Mouse (Mus musculus) G1E (cell line): ENCODE data around the gene Psd. TPM values are rescaled to one million over a fixed set of nuclear protein-coding genes. Genes with fewer than 3 reads are reported as not detected.

Experiments
- ATAC-seq: 2 replicates; pipeline ENCODE4 v1.8.0; 2016; ENCODE audit warnings: mild to moderate bottlenecking; ENCODE audit not compliant: insufficient number of reproducible peaks, poor library complexity, low FRiP score, severe bottlenecking; ENCODE audit errors: extremely low read depth
- DNase-seq: peaks from one replicate; pipeline ENCODE4 v3.0.0; 2012; ENCODE audit warnings: low spot score
- H3K27me3 ChIP-seq: 2 replicates; pipeline ENCODE4 v1.6.1; 2012; ENCODE audit warnings: mild to moderate bottlenecking, low read length, inconsistent platforms; ENCODE audit not compliant: insufficient read depth
- H3K36me3 ChIP-seq: replicated peaks from 2 replicates; pipeline ENCODE3; 2012; ENCODE audit warnings: mild to moderate bottlenecking, inconsistent platforms
- H3K4me1 ChIP-seq: 2 replicates; pipeline ENCODE4 v1.6.1; 2012; ENCODE audit warnings: low read depth, low read length, inconsistent platforms, mixed read lengths; ENCODE audit not compliant: insufficient read depth
- H3K4me3 ChIP-seq: 2 replicates; pipeline ENCODE4 v1.5.1; 2012; ENCODE audit warnings: low read depth, mild to moderate bottlenecking, inconsistent platforms, low read length, moderate library complexity, mixed read lengths
- H3K9me3 ChIP-seq: replicated peaks from 2 replicates; pipeline ENCODE4 v1.6.1; 2012; ENCODE audit warnings: inconsistent platforms
- CTCF ChIP-seq: IDR thresholded peaks from 2 replicates; pipeline ENCODE4 v1.5.1; 2012; ENCODE audit warnings: low read depth, low read length, inconsistent platforms, mixed read lengths
- GATA1 ChIP-seq: IDR thresholded peaks from 2 replicates; pipeline ENCODE4 v1.6.1; 2012; ENCODE audit warnings: borderline replicate concordance, low read length, inconsistent platforms, mixed read lengths
- GATA2 ChIP-seq: IDR thresholded peaks from 2 replicates; pipeline ENCODE4 v1.6.1; 2012; ENCODE audit warnings: low read depth, low read length, inconsistent platforms, borderline replicate concordance
- POLR2AphosphoS5 ChIP-seq: IDR thresholded peaks from 2 replicates; pipeline ENCODE4 v1.6.1; 2012; ENCODE audit warnings: low read depth, low read length, inconsistent platforms; ENCODE audit not compliant: insufficient replicate concordance
- TAL1 ChIP-seq: conservative IDR thresholded peaks from 2 replicates; pipeline ENCODE4 v1.6.1; 2012; ENCODE audit warnings: low read depth, low read length, inconsistent platforms, mixed read lengths
- polyA plus RNA-seq: library from polyadenylated mRNA; stranded (reverse); fragments of >175 nt; gene quantifications from 2 replicates; pipeline ENCODE4 v1.2.3, GENCODE M21; 2012
- total RNA-seq, 2 experiments: library from RNA; stranded (forward) in 1 of 2; stranded (reverse) in 1 of 2; fragments of 200-1000 nt in 1 of 2; fragments of >200 nt in 1 of 2; fragmentation: Nextera tagmentation in 1 of 2; gene quantifications; 2 replicates each; pipeline ENCODE4 v1.2.3; 2014 to 2017

Gene Psd
- total and polyA plus RNA-seq, 3 experiments = 0.41 to 1.1 TPM; not detected in 1

GRCm38 (mm10) chr19:46285631-46286030, 41.3 kb downstream of the Psd start:
- ATAC-seq (no peak), DNase-seq (no peak)
- H3K4me3 ChIP-seq = no peak overlapping the region
- peaks cover 57% of the 10 kb centered on the region for H3K36me3 ChIP-seq
- H3K4me1 ChIP-seq = no peaks in the 10 kb centered on the region
- TF ChIP-seq TAL1 = no peak
- no peak for TF ChIP-seq CTCF
- TF ChIP-seq GATA2 = no peak
- no peak for TF ChIP-seq POLR2AphosphoS5
- TF ChIP-seq GATA1 = no peak
- no peaks in the 10 kb centered on the region for H3K9me3 ChIP-seq
- H3K27me3 ChIP-seq = peaks cover 2% of the 10 kb centered on the region; the same call in 1 of the 2 replicates

- Histone ChIP-seq H3K36me3 (peaks cover 66% of the 10 kb centered on the region), H3K9me3 (no peaks in the 10 kb centered on the region), H3K4me1 (no peaks in the 10 kb centered on the region), H3K4me3 (no peak overlapping the region), H3K27me3 (peaks cover under 1% of the 10 kb centered on the region; the same call in 1 of the 2 replicates)
- ATAC-seq (no peak), DNase-seq (no peak)
- TF ChIP-seq TAL1 (no peak), POLR2AphosphoS5 (no peak), CTCF (no peak), GATA1 (no peak), GATA2 (no peak)
These were observed 42.3 kb downstream of the Psd start for GRCm38 (mm10) chr19:46284686-46285085.

GRCm38 (mm10) chr19:46282081-46282849, 44.7 kb downstream of the Psd start:
- DNase-seq (no peak), ATAC-seq (no peak)
- H3K4me1 ChIP-seq = no peaks in the 10 kb centered on the region
- H3K4me3 ChIP-seq = no peak overlapping the region
- H3K9me3 ChIP-seq = no peaks in the 10 kb centered on the region
- no peaks in the 10 kb centered on the region for H3K27me3 ChIP-seq
- TF ChIP-seq GATA1 (no peak), CTCF (no peak), POLR2AphosphoS5 (no peak), TAL1 (no peak), GATA2 (no peak)
- peaks cover 82% of the 10 kb centered on the region for H3K36me3 ChIP-seq

GRCm38 (mm10) chr19:46275307-46275706, 51.6 kb downstream of the Psd start:
- TF ChIP-seq POLR2AphosphoS5 = no peak
- TF ChIP-seq CTCF = 0 out of 2 replicates have a peak, but pooled peaks have one; percentile 16
- DNase-seq (no peak), ATAC-seq (no peak)
- Histone ChIP-seq H3K4me3 (no peak overlapping the region), H3K27me3 (no peaks in the 10 kb centered on the region), H3K9me3 (no peaks in the 10 kb centered on the region), H3K4me1 (no peaks in the 10 kb centered on the region), H3K36me3 (peaks cover 71% of the 10 kb centered on the region)

GRCm38 (mm10) chr19:46264762-46265161, 62.2 kb downstream of the Psd start:
- no peak for DNase-seq
- Histone ChIP-seq H3K9me3 (no peaks in the 10 kb centered on the region), H3K4me1 (no peaks in the 10 kb centered on the region), H3K4me3 (no peak overlapping the region), H3K27me3 (no peaks in the 10 kb centered on the region), H3K36me3 (peaks cover 99% of the 10 kb centered on the region)
- no peak for ATAC-seq
- TF ChIP-seq CTCF (no peak), POLR2AphosphoS5 (no peak), GATA2 (no peak), GATA1 (no peak), TAL1 (no peak)

Other genes with a start within 250 kb of the Psd start
- not detected in 2 replicates for gene Elovl3, start 195.3 kb downstream of the Psd start, total RNA-seq (2014; fragmentation: Nextera tagmentation)
- 0.06 TPM in 1 of 2 replicates, not detected in the other for gene Elovl3, start 195.3 kb downstream of the Psd start, total RNA-seq (2017)
- gene Elovl3, start 195.3 kb downstream of the Psd start, polyA plus RNA-seq = not detected in 2 replicates
- gene Pitx3, start 178.8 kb downstream of the Psd start, total RNA-seq (2014; fragmentation: Nextera tagmentation) = not detected in 2 replicates
- gene Pitx3, start 178.8 kb downstream of the Psd start, total RNA-seq (2017) = not detected in 2 replicates
- not detected in 2 replicates for gene Pitx3, start 178.8 kb downstream of the Psd start, polyA plus RNA-seq
- gene Gbf1, start 174.6 kb downstream of the Psd start, total RNA-seq (2014; fragmentation: Nextera tagmentation) = 111 and 133 TPM in 2 replicates
- gene Gbf1, start 174.6 kb downstream of the Psd start, total RNA-seq (2017) = 25.7 and 33.4 TPM in 2 replicates
- gene Gbf1, start 174.6 kb downstream of the Psd start, polyA plus RNA-seq = 292 and 312 TPM in 2 replicates
- gene Nfkb2, start 22.8 kb downstream of the Psd start, total RNA-seq (2014; fragmentation: Nextera tagmentation) = 11.3 and 12.6 TPM in 2 replicates
- 9.7 and 12.5 TPM in 2 replicates for gene Nfkb2, start 22.8 kb downstream of the Psd start, total RNA-seq (2017)
- gene Nfkb2, start 22.8 kb downstream of the Psd start, polyA plus RNA-seq = 40.4 and 40.8 TPM in 2 replicates
- gene Fbxl15, start 1.0 kb upstream of the Psd start, total RNA-seq (2014; fragmentation: Nextera tagmentation) = 2.0 and 2.2 TPM in 2 replicates
- gene Fbxl15, start 1.0 kb upstream of the Psd start, total RNA-seq (2017) = 2.5 and 3.8 TPM in 2 replicates
- gene Fbxl15, start 1.0 kb upstream of the Psd start, polyA plus RNA-seq = 15.2 and 16.5 TPM in 2 replicates
- 39.2 and 73.6 TPM in 2 replicates for gene Cuedc2, start 11.5 kb upstream of the Psd start, total RNA-seq (2014; fragmentation: Nextera tagmentation)
- 142 and 148 TPM in 2 replicates for gene Cuedc2, start 11.5 kb upstream of the Psd start, total RNA-seq (2017)
- gene Cuedc2, start 11.5 kb upstream of the Psd start, polyA plus RNA-seq = 124 and 147 TPM in 2 replicates
- not detected in 2 replicates for gene Mfsd13a, start 14.0 kb upstream of the Psd start, total RNA-seq (2014; fragmentation: Nextera tagmentation)
- gene Mfsd13a, start 14.0 kb upstream of the Psd start, total RNA-seq (2017) = not detected in 2 replicates
- 0.08 and 0.20 TPM in 2 replicates for gene Mfsd13a, start 14.0 kb upstream of the Psd start, polyA plus RNA-seq
- not detected in 2 replicates for gene 2310034G01Rik, start 23.1 kb upstream of the Psd start, total RNA-seq (2014; fragmentation: Nextera tagmentation)
- not detected in 2 replicates for gene 2310034G01Rik, start 23.1 kb upstream of the Psd start, total RNA-seq (2017)
- not detected in 2 replicates for gene 2310034G01Rik, start 23.1 kb upstream of the Psd start, polyA plus RNA-seq
- gene Actr1a, start 68.6 kb upstream of the Psd start, total RNA-seq (2014; fragmentation: Nextera tagmentation) = 75.4 and 92.4 TPM in 2 replicates
- gene Actr1a, start 68.6 kb upstream of the Psd start, total RNA-seq (2017) = 84.5 and 85.6 TPM in 2 replicates
- gene Actr1a, start 68.6 kb upstream of the Psd start, polyA plus RNA-seq = 19.1 and 24.3 TPM in 2 replicates
- 25.7 and 30.1 TPM in 2 replicates for gene Sufu, start 69.7 kb upstream of the Psd start, total RNA-seq (2014; fragmentation: Nextera tagmentation)
- 5.0 and 5.1 TPM in 2 replicates for gene Sufu, start 69.7 kb upstream of the Psd start, total RNA-seq (2017)
- 31.8 and 38.3 TPM in 2 replicates for gene Sufu, start 69.7 kb upstream of the Psd start, polyA plus RNA-seq
- 22.7 and 29.9 TPM in 2 replicates for gene Trim8, start 174.5 kb upstream of the Psd start, total RNA-seq (2014; fragmentation: Nextera tagmentation)
- 20.3 and 25.3 TPM in 2 replicates for gene Trim8, start 174.5 kb upstream of the Psd start, total RNA-seq (2017)
- gene Trim8, start 174.5 kb upstream of the Psd start, polyA plus RNA-seq = 64.5 and 66.0 TPM in 2 replicates
- 5.2 and 12.0 TPM in 2 replicates for gene Arl3, start 246.0 kb upstream of the Psd start, total RNA-seq (2014; fragmentation: Nextera tagmentation)
- gene Arl3, start 246.0 kb upstream of the Psd start, total RNA-seq (2017) = 16.4 and 18.9 TPM in 2 replicates
- 6.6 and 7.9 TPM in 2 replicates for gene Arl3, start 246.0 kb upstream of the Psd start, polyA plus RNA-seq
- 0.83 and 5.9 TPM in 2 replicates for gene Sfxn2, start 246.2 kb upstream of the Psd start, total RNA-seq (2014; fragmentation: Nextera tagmentation)
- 2.3 and 2.8 TPM in 2 replicates for gene Sfxn2, start 246.2 kb upstream of the Psd start, total RNA-seq (2017)
- 0.74 and 1.6 TPM in 2 replicates for gene Sfxn2, start 246.2 kb upstream of the Psd start, polyA plus RNA-seq